Mouse (Mus musculus): Measurements from ENCODE around the gene Arhgef10l. TPM values are rescaled to one million over a fixed set of nuclear protein-coding genes. Genes with fewer than 3 reads are reported as not detected.

Gene Arhgef10l
- polyA plus RNA-seq, 1 experiment from 2014 or later: 6.3 TPM

- Histone ChIP-seq H3K4me3 (ENCODE audit: low read depth, low read length) (no peak overlapping the region), H3K27ac (ENCODE audit: low read depth) (no peak overlapping the region), H3K4me2 (ENCODE audit: low read depth, low read length) (no peak overlapping the region), H3K9me3 (ENCODE audit: low read length) (no peaks in the 10 kb centered on the region), H3K9ac (replicated peaks) (no peak overlapping the region), H3K4me1 (ENCODE audit: insufficient read depth) (peaks cover 36% of the 10 kb centered on the region), H3K27me3 (ENCODE audit: insufficient read depth, low read length) (no peaks in the 10 kb centered on the region), H3K36me3 (replicated peaks; ENCODE audit: insufficient read depth, low read length) (no peaks in the 10 kb centered on the region)
- WGBS (ENCODE audit: insufficient replicate concordance): 56% methylated on average over 12 of the region's 12 CpGs
- TF ChIP-seq EP300 (IDR thresholded peaks at IDR 0.05; ENCODE audit: low read depth) (no peak), CTCF (IDR thresholded peaks at IDR 0.05; ENCODE audit: low read depth) (no peak)
- DNase-seq: no peak
- no peak for ATAC-seq
Measured at GRCm38 (mm10) chr4:140688044-140688825, 22.4 kb upstream of the Arhgef10l start.

GRCm38 (mm10) chr4:140684881-140685303, 19.1 kb upstream of the Arhgef10l start:
- H3K4me3 ChIP-seq (ENCODE audit: low read depth, low read length): peak overlapping the region; percentile 39
- TF ChIP-seq EP300 (IDR thresholded peaks at IDR 0.05; ENCODE audit: low read depth) (no peak), CTCF (IDR thresholded peaks at IDR 0.05; ENCODE audit: low read depth) (peak; percentile 47)
- no peaks in the 10 kb centered on the region for H3K9me3 ChIP-seq (ENCODE audit: low read length)
- H3K4me2 ChIP-seq (ENCODE audit: low read depth, low read length): peak overlapping the region; percentile 77
- no peak for DNase-seq
- WGBS (ENCODE audit: insufficient replicate concordance): 26% methylated on average over 6 of the region's 6 CpGs
- H3K27me3 ChIP-seq (ENCODE audit: insufficient read depth, low read length): no peaks in the 10 kb centered on the region
- H3K4me1 ChIP-seq (ENCODE audit: insufficient read depth): peaks cover 35% of the 10 kb centered on the region
- H3K36me3 ChIP-seq (replicated peaks; ENCODE audit: insufficient read depth, low read length): no peaks in the 10 kb centered on the region
- H3K27ac ChIP-seq (ENCODE audit: low read depth): peak overlapping the region; percentile 78
- peak overlapping the region; percentile 53; the same call in 1 of the 2 replicates for H3K9ac ChIP-seq (replicated peaks)
- 0 out of 2 replicates have a peak, but pooled peaks have one; percentile 10 for ATAC-seq

DNA sequence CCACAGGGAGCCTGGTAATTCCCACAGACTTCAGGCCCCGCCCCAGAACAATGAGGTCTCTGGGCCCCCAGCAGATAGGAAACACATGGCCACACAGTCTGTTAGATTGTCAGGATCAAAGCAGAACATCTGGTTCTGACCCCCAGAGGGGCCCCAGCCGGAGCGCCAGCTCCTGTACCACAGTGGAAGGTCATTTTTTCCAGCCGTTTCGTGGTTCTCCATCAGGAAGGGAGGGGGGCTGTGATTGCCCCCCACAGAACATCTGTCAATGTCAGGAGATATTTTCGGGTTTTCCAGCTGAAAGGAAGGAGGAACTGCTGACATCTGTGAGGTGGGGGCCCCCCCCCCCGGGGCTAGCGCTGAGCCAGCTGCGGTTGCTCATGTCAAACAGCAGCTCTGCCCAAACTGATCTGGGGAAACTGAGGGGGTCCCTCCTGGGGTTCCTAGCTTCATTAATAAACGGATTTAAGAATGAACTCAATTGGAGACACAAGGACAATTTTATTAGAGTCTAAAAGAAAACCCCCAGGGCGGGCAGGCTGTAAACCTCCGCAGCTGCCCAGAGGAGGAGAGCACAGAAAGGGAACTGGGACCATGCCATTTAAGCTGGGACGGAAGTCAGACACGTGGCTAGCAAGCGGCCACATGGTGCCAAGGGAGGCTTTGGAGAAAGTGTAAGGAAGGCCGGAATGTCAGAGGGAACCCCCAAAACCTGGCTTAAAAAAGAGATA, 18.5 kb upstream of the Arhgef10l start:
- peak overlapping the region; percentile 39 for H3K4me3 ChIP-seq (ENCODE audit: low read depth, low read length)

DNA sequence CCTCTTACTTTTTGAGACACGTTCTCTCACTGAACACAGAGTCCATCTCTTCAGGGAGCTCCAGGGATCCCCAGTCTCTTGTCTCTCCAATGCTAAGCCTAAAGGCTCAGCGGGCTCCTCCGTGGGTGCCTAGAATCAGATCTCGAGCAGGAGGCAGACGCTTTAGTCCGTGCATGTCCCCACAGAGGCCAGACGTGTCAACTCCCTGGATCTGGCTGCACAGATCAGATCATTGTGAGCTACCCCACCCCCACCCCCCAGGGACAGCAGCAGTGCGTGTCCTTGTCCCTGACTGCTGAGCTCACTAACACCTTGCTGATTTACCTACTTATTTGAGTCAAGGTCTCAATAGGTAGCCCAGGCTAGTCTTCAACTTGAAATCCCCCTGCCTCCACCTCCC, 17.8 kb upstream of the Arhgef10l start:
- no peaks in the 10 kb centered on the region for H3K27me3 ChIP-seq (ENCODE audit: insufficient read depth, low read length)
- no peaks in the 10 kb centered on the region for H3K36me3 ChIP-seq (replicated peaks; ENCODE audit: insufficient read depth, low read length)
- H3K9ac ChIP-seq (replicated peaks): peak overlapping the region; percentile 53
- H3K27ac ChIP-seq (ENCODE audit: low read depth): peak overlapping the region; percentile 78
- H3K9me3 ChIP-seq (ENCODE audit: low read length): no peaks in the 10 kb centered on the region
- DNase-seq: peak; percentile 54
- TF ChIP-seq EP300 (IDR thresholded peaks at IDR 0.05; ENCODE audit: low read depth) (no peak), CTCF (IDR thresholded peaks at IDR 0.05; ENCODE audit: low read depth) (no peak)
- peak; percentile 58 for ATAC-seq
- H3K4me3 ChIP-seq (ENCODE audit: low read depth, low read length): peak overlapping the region; percentile 39
- H3K4me1 ChIP-seq (ENCODE audit: insufficient read depth): peaks cover 30% of the 10 kb centered on the region
- WGBS (ENCODE audit: insufficient replicate concordance): 34% methylated on average over 8 of the region's 8 CpGs
- H3K4me2 ChIP-seq (ENCODE audit: low read depth, low read length): peak overlapping the region; percentile 77

More for the DNA sequence above, 18.5 kb upstream of the Arhgef10l start:
- Histone ChIP-seq H3K27ac (ENCODE audit: low read depth) (peak overlapping the region; percentile 78), H3K9ac (replicated peaks) (peak overlapping the region; percentile 53), H3K4me2 (ENCODE audit: low read depth, low read length) (peak overlapping the region; percentile 77), H3K27me3 (ENCODE audit: insufficient read depth, low read length) (no peaks in the 10 kb centered on the region), H3K9me3 (ENCODE audit: low read length) (no peaks in the 10 kb centered on the region), H3K36me3 (replicated peaks; ENCODE audit: insufficient read depth, low read length) (no peaks in the 10 kb centered on the region), H3K4me1 (ENCODE audit: insufficient read depth) (peaks cover 33% of the 10 kb centered on the region)
- DNase-seq (peak; percentile 74), ATAC-seq (peak; percentile 89)
- WGBS (ENCODE audit: insufficient replicate concordance): 11% methylated on average over 16 of the region's 16 CpGs
- TF ChIP-seq EP300 (IDR thresholded peaks at IDR 0.05; ENCODE audit: low read depth) (peak; percentile 96), CTCF (IDR thresholded peaks at IDR 0.05; ENCODE audit: low read depth) (no peak)

DNA sequence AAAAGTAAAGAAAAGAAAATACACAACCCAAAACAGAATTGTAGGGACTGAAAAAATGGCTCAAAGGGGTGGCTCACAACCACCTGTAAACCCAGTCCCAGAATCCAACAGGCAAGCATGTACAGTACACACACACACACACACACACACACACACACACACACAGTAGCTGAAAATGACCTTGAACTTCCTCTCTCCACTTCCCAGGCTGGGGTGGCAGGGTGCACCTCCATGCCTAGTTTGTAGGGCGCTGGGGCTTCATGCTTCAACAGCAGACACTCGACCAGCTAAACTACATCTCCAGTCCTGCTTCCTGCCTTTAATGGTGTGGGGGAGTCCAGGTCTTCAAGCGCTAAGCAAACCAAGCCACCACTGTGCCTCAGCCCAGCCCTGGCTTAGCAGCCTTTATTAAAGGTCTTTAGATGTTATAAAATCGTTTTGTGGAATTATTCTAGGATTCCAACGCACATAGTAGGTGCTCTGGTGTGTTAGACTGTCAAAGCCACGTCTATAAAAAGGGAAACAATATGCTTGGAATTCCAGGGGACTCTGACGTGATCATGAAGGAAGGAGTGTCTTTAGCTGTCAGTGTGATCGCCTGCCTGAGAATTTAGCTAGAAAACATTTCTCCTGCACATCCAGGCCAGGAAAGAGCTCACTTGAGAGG, 15.1 kb upstream of the Arhgef10l start:
- H3K9me3 ChIP-seq (ENCODE audit: low read length): no peaks in the 10 kb centered on the region
- DNase-seq: no peak
- H3K27me3 ChIP-seq (ENCODE audit: insufficient read depth, low read length): no peaks in the 10 kb centered on the region
- no peaks in the 10 kb centered on the region for H3K36me3 ChIP-seq (replicated peaks; ENCODE audit: insufficient read depth, low read length)
- no peak overlapping the region for H3K9ac ChIP-seq (replicated peaks)
- peak overlapping the region; percentile 29; the same call in 1 of the 2 replicates for H3K27ac ChIP-seq (ENCODE audit: low read depth)
- peaks cover 30% of the 10 kb centered on the region for H3K4me1 ChIP-seq (ENCODE audit: insufficient read depth)
- TF ChIP-seq CTCF (IDR thresholded peaks at IDR 0.05; ENCODE audit: low read depth) (no peak), EP300 (IDR thresholded peaks at IDR 0.05; ENCODE audit: low read depth) (no peak)
- 33% methylated on average over 8 of the region's 8 CpGs for WGBS (ENCODE audit: insufficient replicate concordance)
- H3K4me2 ChIP-seq (ENCODE audit: low read depth, low read length): no peak overlapping the region
- no peak overlapping the region for H3K4me3 ChIP-seq (ENCODE audit: low read depth, low read length)
- ATAC-seq: no peak

Measured in liver, postnatal 0 days (tissue).